ENCODE assay signal across 15 mouse cellular contexts in the genomic region with DNA sequence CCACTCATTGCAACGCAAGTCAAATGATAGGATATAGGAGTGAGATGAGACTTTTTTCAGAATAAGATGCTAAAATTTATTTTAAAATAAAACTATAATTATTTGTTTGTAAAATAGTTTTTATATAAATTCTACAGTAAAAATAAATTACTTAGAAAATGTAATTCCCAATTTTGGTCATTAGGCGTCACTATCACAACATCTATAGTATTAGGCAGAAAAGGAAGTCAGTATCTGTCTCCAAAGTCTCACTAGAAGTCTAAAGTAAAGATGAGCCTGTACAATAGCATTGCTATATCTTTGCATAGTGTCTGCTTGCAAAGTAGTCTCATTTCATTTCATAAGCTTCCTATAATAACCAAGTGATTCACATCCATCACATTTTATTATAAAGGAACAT.
DNase-seq lines count a peak whose midpoint lies in the region; ATAC-seq and TF ChIP-seq lines count a peak whose summit lies in the region.
"Had no signal": no experiment of that assay in that cellular context is flagged by ENCODE, and none has a peak within 500 bp of the region (broad histone marks: within the 10 kb centered on the region; RNA-seq: fewer than 3 reads in every experiment).

No protein-coding gene starts in this region.

- no peaks in the 10 kb centered on the region for H3K27me3 ChIP-seq in heart, postnatal 0 days (ENCODE audit: control insufficient read depth, insufficient read depth, low read length)
- H3K27me3 ChIP-seq in midbrain, embryonic 14.5 days (ENCODE audit: control insufficient read depth, insufficient read depth, low read length): no peaks in the 10 kb centered on the region
- no peaks in the 10 kb centered on the region for H3K27me3 ChIP-seq in midbrain, embryonic 15.5 days (replicated peaks)
- no peaks in the 10 kb centered on the region for H3K27me3 ChIP-seq in stomach, postnatal 0 days (ENCODE audit: control insufficient read depth, insufficient read depth, low read length)
- H3K27me3 ChIP-seq: forebrain, embryonic 13.5 days; midbrain, embryonic 12.5 days had no signal

- peaks cover 54% of the 10 kb centered on the region for H3K36me3 ChIP-seq in heart, postnatal 0 days (replicated peaks; ENCODE audit: control insufficient read depth, insufficient read depth, low read length)
- H3K36me3 ChIP-seq in midbrain, embryonic 14.5 days (ENCODE audit: control insufficient read depth, insufficient read depth, low read length): peaks cover 43% of the 10 kb centered on the region
- peaks cover 12% of the 10 kb centered on the region for H3K36me3 ChIP-seq in midbrain, embryonic 15.5 days (replicated peaks)
- H3K36me3 ChIP-seq in stomach, postnatal 0 days (ENCODE audit: control insufficient read depth, insufficient read depth, low read length): no peaks in the 10 kb centered on the region; the same call in 1 of the 2 replicates

- WGBS in heart, postnatal 0 days: 55% methylated on average over 2 of the region's 2 CpGs
- WGBS in midbrain, embryonic 14.5 days: 57% methylated on average over 2 of the region's 2 CpGs
- 61% methylated on average over 2 of the region's 2 CpGs for WGBS in midbrain, embryonic 15.5 days
- WGBS in stomach, postnatal 0 days: 47% methylated on average over 2 of the region's 2 CpGs

- no peak for ATAC-seq in heart, postnatal 0 days (ENCODE audit: insufficient read depth, low read depth)
- no peak for ATAC-seq in midbrain, embryonic 14.5 days (ENCODE audit: low FRiP score, low TSS enrichment)
- ATAC-seq in midbrain, embryonic 15.5 days (replicated peaks): no peak
- ATAC-seq in stomach, postnatal 0 days (ENCODE audit: low FRiP score, low TSS enrichment): no peak
- ATAC-seq: forebrain, embryonic 13.5 days had no signal

- DNase-seq in heart, postnatal 0 days (ENCODE audit: low spot score): peak; percentile 30
- DNase-seq in heart, postnatal 36 days: no peak
- peak; percentile 70 for DNase-seq in midbrain, embryonic 14.5 days
- DNase-seq in c-Kit-positive CD71-negative TER-119-negative erythroid progenitor cells, embryonic 14.5 days (ENCODE audit: low read depth): peak; percentile 28
- DNase-seq in stomach, postnatal 0 days (ENCODE audit: low spot score): no peak
- no peak for DNase-seq in frontal cortex, postnatal 10 days (ENCODE audit: low spot score in 2 of 2)
- no peak for DNase-seq in adrenal gland, adult (ENCODE audit: inconsistent age in 2 of 2, low spot score in 1 of 2)
- DNase-seq: cerebellum, adult 11-12 months; kidney, adult 9 months; right cerebral cortex, postnatal 25 days; thymus, postnatal 4 days had no signal

- H3K27ac ChIP-seq in heart, postnatal 0 days (ENCODE audit: low read depth): no peak overlapping the region
- no peak overlapping the region for H3K27ac ChIP-seq in midbrain, embryonic 14.5 days (replicated peaks; ENCODE audit: low read depth, low read length)
- H3K27ac ChIP-seq in midbrain, embryonic 15.5 days: no peak overlapping the region
- no peak overlapping the region for H3K27ac ChIP-seq in stomach, postnatal 0 days (replicated peaks)
- H3K27ac ChIP-seq: forebrain, embryonic 13.5 days; midbrain, embryonic 12.5 days had no signal

- H3K4me1 ChIP-seq in heart, postnatal 0 days (ENCODE audit: control insufficient read depth, insufficient read depth): no peaks in the 10 kb centered on the region
- no peaks in the 10 kb centered on the region for H3K4me1 ChIP-seq in midbrain, embryonic 14.5 days (ENCODE audit: control insufficient read depth, insufficient read depth, low read length)
- H3K4me1 ChIP-seq in midbrain, embryonic 15.5 days: no peaks in the 10 kb centered on the region
- H3K4me1 ChIP-seq in stomach, postnatal 0 days (replicated peaks; ENCODE audit: control insufficient read depth, insufficient read depth): no peaks in the 10 kb centered on the region
- H3K4me1 ChIP-seq: forebrain, embryonic 13.5 days; midbrain, embryonic 12.5 days had no signal

- H3K4me2 ChIP-seq in heart, postnatal 0 days (ENCODE audit: low read depth, low read length): no peak overlapping the region
- no peak overlapping the region for H3K4me2 ChIP-seq in midbrain, embryonic 14.5 days (ENCODE audit: low read length)
- no peak overlapping the region for H3K4me2 ChIP-seq in midbrain, embryonic 15.5 days
- no peak overlapping the region for H3K4me2 ChIP-seq in stomach, postnatal 0 days (replicated peaks; ENCODE audit: low read depth)
- H3K4me2 ChIP-seq: forebrain, embryonic 13.5 days; heart, embryonic 11.5 days; midbrain, embryonic 12.5 days had no signal

- no peak for TF ChIP-seq EP300 in heart, postnatal 0 days (IDR thresholded peaks at IDR 0.05; ENCODE audit: low read depth)
- TF ChIP-seq EP300 in stomach, postnatal 0 days (optimal IDR thresholded peaks at IDR 0.05): no peak

- H3K9ac ChIP-seq in heart, postnatal 0 days (replicated peaks; ENCODE audit: low read depth, low read length): no peak overlapping the region
- H3K9ac ChIP-seq in midbrain, embryonic 14.5 days (replicated peaks; ENCODE audit: low read length): no peak overlapping the region
- H3K9ac ChIP-seq in midbrain, embryonic 15.5 days: no peak overlapping the region
- no peak overlapping the region for H3K9ac ChIP-seq in stomach, postnatal 0 days (ENCODE audit: low read length)
- H3K9ac ChIP-seq: forebrain, embryonic 13.5 days; midbrain, embryonic 12.5 days had no signal

- intact Hi-C loops in heart, postnatal 36 days (cut with DNase I): loop anchor here (2.0 to 5.0 kb wide), 3 partner anchors 59 to 191 kb away; no protein-coding TSS in a partner anchor

- H3K9me3 ChIP-seq in heart, postnatal 0 days (replicated peaks; ENCODE audit: control insufficient read depth, low read length): no peaks in the 10 kb centered on the region
- H3K9me3 ChIP-seq in midbrain, embryonic 14.5 days (ENCODE audit: control insufficient read depth, low read length): no peaks in the 10 kb centered on the region
- H3K9me3 ChIP-seq in midbrain, embryonic 15.5 days: no peaks in the 10 kb centered on the region
- H3K9me3 ChIP-seq in stomach, postnatal 0 days (ENCODE audit: control insufficient read depth, low read length): no peaks in the 10 kb centered on the region
- H3K9me3 ChIP-seq: forebrain, embryonic 13.5 days; midbrain, embryonic 12.5 days had no signal

- TF ChIP-seq CTCF in heart, postnatal 0 days (IDR thresholded peaks at IDR 0.05; ENCODE audit: low read depth): peak; percentile 45
- peak; percentile 71 for TF ChIP-seq CTCF in stomach, postnatal 0 days (IDR thresholded peaks at IDR 0.05; ENCODE audit: low read depth)

- no peak overlapping the region for H3K4me3 ChIP-seq in heart, postnatal 0 days (ENCODE audit: low read depth, low read length)
- no peak overlapping the region for H3K4me3 ChIP-seq in midbrain, embryonic 14.5 days (replicated peaks; ENCODE audit: low read depth, low read length)
- no peak overlapping the region for H3K4me3 ChIP-seq in midbrain, embryonic 15.5 days
- no peak overlapping the region for H3K4me3 ChIP-seq in stomach, postnatal 0 days (ENCODE audit: low read depth, low read length)
- H3K4me3 ChIP-seq: forebrain, embryonic 13.5 days; midbrain, embryonic 12.5 days had no signal

Comparison
In these comparisons a context has a peak if more than half of its experiments do, and no peak if none do; other contexts are left out.
1. DNase-seq: peak in heart, postnatal 0 days (single experiment), midbrain, embryonic 14.5 days (single experiment) and c-Kit-positive CD71-negative TER-119-negative erythroid progenitor cells, embryonic 14.5 days (single experiment); none in heart, postnatal 36 days (0 of 2), stomach, postnatal 0 days (single experiment), frontal cortex, postnatal 10 days (0 of 2) and adrenal gland, adult (0 of 2).